Mouse (Mus musculus): ENCODE measurements around the gene Pttg1ip. TPM values are rescaled to one million over a fixed set of nuclear protein-coding genes. Genes with fewer than 3 reads are reported as not detected.
A peak's percentile ranks its signal among the peaks of the same experiment; 100 is the strongest.

Pttg1ip gene
- polyA plus RNA-seq (2014; fragmentation: Nextera tagmentation; extraction: Ambion mirVana): 52.1 and 71.8 TPM in 2 replicates

- Histone ChIP-seq H3K27ac (replicated peaks; ENCODE audit: low read depth, low read length) (peak within 1 kb of the TSS; percentile 89), H3K4me3 (replicated peaks; ENCODE audit: low read depth, low read length) (peak within 1 kb of the TSS; percentile 85), H3K9me3 (ENCODE audit: control insufficient read depth, low read length) (no peaks in the 10 kb centered on the region), H3K4me1 (ENCODE audit: control insufficient read depth, insufficient read depth, low read length) (peaks cover 12% of the 10 kb centered on the region), H3K36me3 (ENCODE audit: control insufficient read depth, insufficient read depth, low read length) (peaks cover under 1% of the 10 kb centered on the region; the same call in 1 of the 2 replicates), H3K27me3 (ENCODE audit: control insufficient read depth, insufficient read depth, low read length) (no peaks in the 10 kb centered on the region), H3K4me2 (ENCODE audit: low read length) (peak within 1 kb of the TSS; percentile 84), H3K9ac (replicated peaks; ENCODE audit: low read length) (peak within 1 kb of the TSS; percentile 83)
- DNase-seq (peak; percentile 100), ATAC-seq (ENCODE audit: low FRiP score, low TSS enrichment) (peak; percentile 96)
- under 1% methylated on average over 64 of the region's 64 CpGs for WGBS
Measured at GRCm38 (mm10) chr10:77581408-77582284, at the start of gene Pttg1ip. Gene Pttg1ip, plus strand, starts transcription at chr10:77581720.

GRCm38 (mm10) chr10:77532020-77532413, 49.5 kb upstream of the Pttg1ip start:
- Histone ChIP-seq H3K4me2 (ENCODE audit: low read length) (no peak overlapping the region), H3K4me1 (ENCODE audit: control insufficient read depth, insufficient read depth, low read length) (no peaks in the 10 kb centered on the region), H3K27ac (replicated peaks; ENCODE audit: low read depth, low read length) (no peak overlapping the region), H3K27me3 (ENCODE audit: control insufficient read depth, insufficient read depth, low read length) (no peaks in the 10 kb centered on the region), H3K9me3 (ENCODE audit: control insufficient read depth, low read length) (no peaks in the 10 kb centered on the region), H3K36me3 (ENCODE audit: control insufficient read depth, insufficient read depth, low read length) (no peaks in the 10 kb centered on the region), H3K9ac (replicated peaks; ENCODE audit: low read length) (no peak overlapping the region), H3K4me3 (replicated peaks; ENCODE audit: low read depth, low read length) (no peak overlapping the region)
- no peak for ATAC-seq (ENCODE audit: low FRiP score, low TSS enrichment)
- no peak for DNase-seq
- WGBS: 79% methylated on average over 1 of the region's 1 CpGs

- Histone ChIP-seq H3K4me2 (ENCODE audit: low read length) (no peak overlapping the region), H3K4me3 (replicated peaks; ENCODE audit: low read depth, low read length) (no peak overlapping the region), H3K27me3 (ENCODE audit: control insufficient read depth, insufficient read depth, low read length) (no peaks in the 10 kb centered on the region), H3K9ac (replicated peaks; ENCODE audit: low read length) (no peak overlapping the region), H3K4me1 (ENCODE audit: control insufficient read depth, insufficient read depth, low read length) (no peaks in the 10 kb centered on the region), H3K9me3 (ENCODE audit: control insufficient read depth, low read length) (no peaks in the 10 kb centered on the region), H3K27ac (replicated peaks; ENCODE audit: low read depth, low read length) (no peak overlapping the region), H3K36me3 (ENCODE audit: control insufficient read depth, insufficient read depth, low read length) (no peaks in the 10 kb centered on the region)
- ATAC-seq (ENCODE audit: low FRiP score, low TSS enrichment): no peak
- no peak for DNase-seq
- WGBS: 79% methylated on average over 8 of the region's 8 CpGs
Measured at GRCm38 (mm10) chr10:77536727-77537126, 44.8 kb upstream of the Pttg1ip start.

GRCm38 (mm10) chr10:77537215-77538209, 44.0 kb upstream of the Pttg1ip start:
- no peak for DNase-seq
- no peak for ATAC-seq (ENCODE audit: low FRiP score, low TSS enrichment)
- H3K4me2 ChIP-seq (ENCODE audit: low read length): no peak overlapping the region
- WGBS: 86% methylated on average over 11 of the region's 11 CpGs
- no peak overlapping the region for H3K4me3 ChIP-seq (replicated peaks; ENCODE audit: low read depth, low read length)
- no peak overlapping the region for H3K9ac ChIP-seq (replicated peaks; ENCODE audit: low read length)
- no peaks in the 10 kb centered on the region for H3K36me3 ChIP-seq (ENCODE audit: control insufficient read depth, insufficient read depth, low read length)
- H3K9me3 ChIP-seq (ENCODE audit: control insufficient read depth, low read length): no peaks in the 10 kb centered on the region
- H3K27ac ChIP-seq (replicated peaks; ENCODE audit: low read depth, low read length): no peak overlapping the region
- no peaks in the 10 kb centered on the region for H3K4me1 ChIP-seq (ENCODE audit: control insufficient read depth, insufficient read depth, low read length)
- H3K27me3 ChIP-seq (ENCODE audit: control insufficient read depth, insufficient read depth, low read length): no peaks in the 10 kb centered on the region

GRCm38 (mm10) chr10:77539320-77539945, 42.1 kb upstream of the Pttg1ip start:
- no peak overlapping the region for H3K4me3 ChIP-seq (replicated peaks; ENCODE audit: low read depth, low read length)
- no peaks in the 10 kb centered on the region for H3K4me1 ChIP-seq (ENCODE audit: control insufficient read depth, insufficient read depth, low read length)
- WGBS: 87% methylated on average over 7 of the region's 7 CpGs
- no peaks in the 10 kb centered on the region for H3K36me3 ChIP-seq (ENCODE audit: control insufficient read depth, insufficient read depth, low read length)
- no peak overlapping the region for H3K4me2 ChIP-seq (ENCODE audit: low read length)
- H3K9me3 ChIP-seq (ENCODE audit: control insufficient read depth, low read length): no peaks in the 10 kb centered on the region
- H3K27ac ChIP-seq (replicated peaks; ENCODE audit: low read depth, low read length): no peak overlapping the region
- ATAC-seq (ENCODE audit: low FRiP score, low TSS enrichment): no peak
- no peaks in the 10 kb centered on the region for H3K27me3 ChIP-seq (ENCODE audit: control insufficient read depth, insufficient read depth, low read length)
- no peak for DNase-seq
- H3K9ac ChIP-seq (replicated peaks; ENCODE audit: low read length): no peak overlapping the region

GRCm38 (mm10) chr10:77540576-77541102, 40.9 kb upstream of the Pttg1ip start:
- Histone ChIP-seq H3K4me3 (replicated peaks; ENCODE audit: low read depth, low read length) (no peak overlapping the region), H3K36me3 (ENCODE audit: control insufficient read depth, insufficient read depth, low read length) (no peaks in the 10 kb centered on the region), H3K9me3 (ENCODE audit: control insufficient read depth, low read length) (no peaks in the 10 kb centered on the region), H3K4me2 (ENCODE audit: low read length) (no peak overlapping the region), H3K27me3 (ENCODE audit: control insufficient read depth, insufficient read depth, low read length) (no peaks in the 10 kb centered on the region), H3K27ac (replicated peaks; ENCODE audit: low read depth, low read length) (no peak overlapping the region), H3K4me1 (ENCODE audit: control insufficient read depth, insufficient read depth, low read length) (no peaks in the 10 kb centered on the region), H3K9ac (replicated peaks; ENCODE audit: low read length) (no peak overlapping the region)
- ATAC-seq (ENCODE audit: low FRiP score, low TSS enrichment) (no peak), DNase-seq (no peak)
- WGBS: 87% methylated on average over 4 of the region's 4 CpGs

- DNase-seq (no peak), ATAC-seq (ENCODE audit: low FRiP score, low TSS enrichment) (no peak)
- H3K9me3 ChIP-seq (ENCODE audit: control insufficient read depth, low read length): no peaks in the 10 kb centered on the region
- H3K36me3 ChIP-seq (ENCODE audit: control insufficient read depth, insufficient read depth, low read length): no peaks in the 10 kb centered on the region
- H3K4me3 ChIP-seq (replicated peaks; ENCODE audit: low read depth, low read length): no peak overlapping the region
- H3K4me2 ChIP-seq (ENCODE audit: low read length): no peak overlapping the region
- 80% methylated on average over 10 of the region's 10 CpGs for WGBS
- no peak overlapping the region for H3K27ac ChIP-seq (replicated peaks; ENCODE audit: low read depth, low read length)
- no peaks in the 10 kb centered on the region for H3K4me1 ChIP-seq (ENCODE audit: control insufficient read depth, insufficient read depth, low read length)
- no peaks in the 10 kb centered on the region for H3K27me3 ChIP-seq (ENCODE audit: control insufficient read depth, insufficient read depth, low read length)
- no peak overlapping the region for H3K9ac ChIP-seq (replicated peaks; ENCODE audit: low read length)
Measured at GRCm38 (mm10) chr10:77541864-77542666, 39.5 kb upstream of the Pttg1ip start.

Measured in midbrain, embryonic 14.5 days (tissue).